Mouse (Mus musculus): ENCODE data around the gene Ripply3.
"Not testable (repeated sequence)": the region's sequence is repeated elsewhere in the genome, so short reads cannot be mapped to it uniquely, and the experiment has no call there.

Gene Ripply3

DNA sequence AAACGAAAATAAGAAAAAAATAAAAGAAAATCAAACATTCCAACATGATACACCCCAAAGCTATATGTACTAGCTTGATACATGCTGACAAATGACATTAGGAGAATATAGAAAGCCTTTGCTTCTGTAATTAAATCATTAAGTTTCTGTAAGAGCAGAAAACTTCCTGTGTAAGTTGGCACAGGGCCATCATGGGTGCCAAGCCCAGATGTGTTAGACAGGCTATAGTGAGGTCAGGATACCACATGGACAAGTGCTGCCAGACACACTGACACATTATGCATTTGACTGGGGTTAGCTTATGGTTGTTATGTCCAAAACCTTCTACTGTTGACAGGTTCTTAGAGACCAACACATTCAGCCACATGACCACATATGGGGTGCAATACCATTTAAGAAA is 13.0 kb upstream of the Ripply3 start:
- no peak for DNase-seq

DNA sequence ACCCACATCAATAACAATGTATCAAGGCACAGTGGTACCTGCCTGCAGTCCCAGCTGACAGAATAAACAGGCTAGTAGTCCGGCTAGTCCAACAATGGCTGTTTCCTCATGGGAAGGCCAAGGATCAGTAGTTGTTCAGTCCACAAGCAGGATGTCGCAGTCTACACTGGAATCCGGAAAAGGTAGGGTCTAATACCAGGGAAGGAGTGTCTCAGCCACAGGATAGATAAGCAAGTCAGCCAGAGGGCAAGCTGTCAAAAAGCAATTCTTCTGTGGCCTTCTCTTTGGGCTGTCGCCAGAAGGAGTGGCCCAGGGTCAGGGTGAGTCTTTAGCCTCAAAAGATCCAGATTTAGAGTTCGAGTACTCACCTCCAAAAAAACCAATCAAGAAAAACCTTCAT is 10.5 kb upstream of the Ripply3 start:
- no peak for DNase-seq

DNA sequence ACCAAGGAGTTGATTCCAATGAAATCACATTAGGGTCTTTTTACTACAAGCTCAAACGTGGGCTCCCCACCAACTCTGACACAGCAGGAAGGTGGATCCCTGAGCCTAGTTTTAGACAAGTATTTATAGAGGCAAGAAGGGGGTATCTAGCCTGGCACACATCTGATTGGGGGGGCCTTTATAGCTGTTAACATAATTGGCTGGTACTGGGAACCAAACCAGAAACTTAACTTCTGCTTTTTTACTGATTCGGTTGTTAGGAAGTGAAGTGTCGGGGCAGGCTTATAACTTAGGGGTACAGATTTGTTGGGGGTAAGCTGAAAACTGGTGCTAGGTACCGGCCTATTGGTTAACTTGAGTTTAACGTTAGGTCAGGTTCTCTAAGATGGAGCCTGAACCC is 8.0 kb upstream of the Ripply3 start:
- DNase-seq = no peak

- DNase-seq = no peak
Observed at GRCm38 (mm10) chr16:94323681-94324080, 4.5 kb upstream of the Ripply3 start.

DNA sequence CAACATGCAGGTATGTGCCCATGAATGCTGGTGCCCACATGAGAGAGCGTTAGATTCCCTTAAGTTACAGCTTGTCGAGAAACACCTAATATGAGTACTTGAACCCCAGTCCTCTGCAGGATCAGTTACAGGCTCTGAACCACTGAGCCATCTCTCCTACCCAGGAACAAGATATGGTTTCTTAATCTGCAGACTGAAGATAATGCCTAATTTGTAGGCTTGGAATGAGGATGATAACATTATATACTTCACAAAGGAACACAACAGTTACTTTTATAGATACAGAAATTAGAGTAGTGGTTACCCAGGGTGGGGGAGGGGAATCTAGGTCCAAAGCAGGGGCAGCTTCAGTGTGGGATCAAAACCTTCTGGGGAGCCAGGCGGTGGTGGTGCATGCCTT is 2.2 kb upstream of the Ripply3 start:
- no peak for DNase-seq

- DNase-seq = no peak
Observed at GRCm38 (mm10) chr16:94328881-94329867, 954 bp downstream of the Ripply3 start.

GRCm38 (mm10) chr16:94330429-94330828 is 2.2 kb downstream of the Ripply3 start:
- DNase-seq = no peak

GRCm38 (mm10) chr16:94331233-94331885 is 3.1 kb downstream of the Ripply3 start:
- no peak for DNase-seq

DNA sequence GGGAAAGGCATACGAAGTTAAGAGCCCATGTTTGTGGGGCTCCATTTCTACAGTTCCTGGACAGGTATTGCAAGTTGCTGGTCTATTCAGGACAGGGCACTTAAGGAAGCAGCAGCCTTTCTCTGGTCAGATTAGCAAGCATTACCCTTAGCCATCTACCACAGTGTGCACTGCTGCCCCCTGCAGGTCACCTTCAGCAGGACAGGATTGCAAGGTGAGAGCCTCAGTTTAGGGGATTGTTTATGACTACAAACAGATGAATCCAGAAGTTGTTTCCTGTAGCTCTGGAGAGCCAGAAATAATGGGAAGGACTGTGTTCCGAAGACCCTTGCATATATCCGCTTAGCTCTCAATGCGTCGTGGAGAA is 3.6 kb downstream of the Ripply3 start:
- peak; percentile 77 to 86 for DNase-seq

- DNase-seq = no peak
Observed at GRCm38 (mm10) chr16:94335656-94336055, 7.4 kb downstream of the Ripply3 start.

- not testable (repeated sequence) for DNase-seq
Observed at GRCm38 (mm10) chr16:94339164-94340160, 11.2 kb downstream of the Ripply3 start.

DNA sequence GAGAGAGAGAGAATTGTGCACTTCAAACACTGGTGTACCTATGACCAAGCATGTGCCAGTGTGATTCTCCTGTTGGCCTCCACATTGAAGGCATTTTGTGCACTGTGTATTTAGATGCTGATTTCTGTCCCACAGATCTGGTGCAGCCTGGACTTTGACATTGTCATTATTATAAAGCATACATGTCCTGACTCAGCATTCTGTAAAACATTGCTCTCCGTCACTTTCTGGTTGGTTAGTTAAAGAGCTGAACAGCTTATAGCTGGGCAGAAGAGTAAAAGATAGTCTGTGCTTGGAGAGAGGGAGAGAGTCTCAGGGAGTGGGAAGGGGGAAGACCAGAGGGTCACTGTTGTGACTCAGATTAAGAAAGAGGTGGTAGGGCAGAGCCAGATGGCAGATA is 17.5 kb downstream of the Ripply3 start:
- DNase-seq = no peak

- DNase-seq = no peak
Observed at GRCm38 (mm10) chr16:94347080-94347731, 19.0 kb downstream of the Ripply3 start.

GRCm38 (mm10) chr16:94348779-94349178 is 20.6 kb downstream of the Ripply3 start:
- no peak for DNase-seq

- DNase-seq = peak in 1 of 2 experiments; percentile 5
Observed at GRCm38 (mm10) chr16:94349588-94350286, 21.5 kb downstream of the Ripply3 start.

DNA sequence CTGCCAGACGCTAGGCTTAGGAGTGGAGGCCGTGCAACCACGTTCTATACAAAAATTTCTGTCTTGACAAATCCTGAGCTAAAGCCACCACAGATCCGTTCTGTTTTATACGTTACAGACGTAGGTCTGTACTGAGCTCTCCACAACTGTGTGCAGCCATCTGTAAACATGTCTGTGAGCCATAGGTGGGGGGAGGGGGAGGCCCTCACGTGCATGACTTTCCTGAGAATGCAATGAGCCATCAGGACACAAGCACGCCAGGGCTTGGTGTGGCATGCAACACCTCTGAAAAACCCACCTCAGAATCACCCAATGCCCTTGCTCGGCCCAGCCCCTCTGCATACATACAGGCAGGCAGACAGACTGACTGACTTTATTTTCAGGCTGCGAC is 22.1 kb downstream of the Ripply3 start:
- no peak for DNase-seq

DNA sequence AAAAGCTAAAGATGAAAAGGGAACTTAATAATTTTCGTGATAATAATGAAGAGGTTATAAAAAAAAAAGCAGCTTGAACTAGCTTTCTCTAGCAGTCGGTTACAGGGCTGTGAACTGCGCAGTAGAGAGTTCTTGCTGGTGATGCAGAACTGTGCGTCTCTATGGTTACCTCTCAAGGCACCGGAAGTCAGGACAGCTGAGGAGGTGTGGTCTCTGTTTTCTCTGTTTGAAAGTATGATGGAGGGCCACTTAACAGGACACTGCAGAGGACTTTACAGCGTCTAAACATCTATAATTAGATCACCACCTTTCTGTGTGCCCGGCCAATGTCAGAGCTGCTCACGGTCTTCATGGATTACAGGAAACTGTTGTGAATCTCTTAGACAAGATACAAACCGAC is 26.2 kb downstream of the Ripply3 start:
- DNase-seq = no peak

- no peak for DNase-seq
Observed at GRCm38 (mm10) chr16:94356046-94356445, 27.8 kb downstream of the Ripply3 start.

GRCm38 (mm10) chr16:94356776-94357494 is 28.7 kb downstream of the Ripply3 start:
- no peak for DNase-seq

DNA sequence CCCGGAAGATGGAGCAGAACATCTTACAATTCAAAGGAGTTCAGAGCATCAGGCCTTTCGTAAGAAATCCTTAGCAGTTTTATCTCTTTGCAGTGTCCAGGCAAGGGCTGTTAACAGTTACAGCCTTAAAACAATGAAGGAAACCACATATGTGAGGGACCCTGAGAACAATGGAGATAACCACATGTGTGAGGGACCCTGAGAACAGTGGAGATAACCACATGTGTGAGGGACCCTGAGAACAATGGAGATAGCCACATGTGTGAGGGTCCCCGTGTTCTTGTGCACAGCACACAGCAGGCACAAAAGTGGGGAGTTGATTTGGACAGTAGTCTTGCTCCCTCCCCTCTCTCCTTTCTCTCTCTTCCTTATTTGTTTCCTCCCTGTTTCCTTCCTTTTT is 29.9 kb downstream of the Ripply3 start:
- DNase-seq = no peak
